Mouse (Mus musculus): ENCODE measurements around the gene Rex1bd. TPM values are rescaled to one million over a fixed set of nuclear protein-coding genes. Genes with fewer than 3 reads are reported as not detected.

The Rex1bd gene
- polyA plus RNA-seq, 1 experiment: 86.2 TPM

DNA sequence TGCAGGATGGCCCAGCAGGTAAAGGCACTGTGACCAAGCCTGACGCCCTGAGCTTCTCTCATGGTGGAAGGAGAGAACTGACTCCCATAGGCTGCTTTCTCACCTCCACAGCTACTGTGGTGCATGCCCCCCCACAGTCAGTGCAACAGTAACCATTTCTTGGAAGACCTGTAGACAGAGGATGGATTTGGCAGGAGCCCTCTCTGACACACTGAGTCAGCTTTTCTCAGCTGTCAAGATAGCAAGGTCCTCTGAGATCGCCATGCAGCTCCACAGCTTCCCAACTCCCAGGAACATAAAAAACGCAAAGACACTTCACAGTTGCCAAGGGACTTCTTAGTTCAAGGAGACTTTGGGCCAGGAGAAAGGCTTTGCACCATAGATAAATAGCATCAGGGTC lies 48.1 kb downstream of the Rex1bd start:
- no peak for DNase-seq (ENCODE audit: low read depth in 1 of 2, low spot score in 2 of 2)
- no peaks in the 10 kb centered on the region for H3K4me1 ChIP-seq (ENCODE audit: control insufficient read depth, insufficient read depth, insufficient read length)
- no peaks in the 10 kb centered on the region for H3K36me3 ChIP-seq (ENCODE audit: control insufficient read depth, insufficient read depth, low read length)
- H3K27me3 ChIP-seq (ENCODE audit: control insufficient read depth, insufficient read depth, low read length): no peaks in the 10 kb centered on the region
- no peak for TF ChIP-seq CTCF (IDR thresholded peaks at IDR 0.05; ENCODE audit: extremely low read depth, insufficient read depth, insufficient read length, insufficient replicate concordance)
- no peak for TF ChIP-seq POLR2A (IDR thresholded peaks at IDR 0.05; ENCODE audit: low read depth, low read length)
- no peak overlapping the region for H3K27ac ChIP-seq (ENCODE audit: insufficient read depth, low read length)
- no peak overlapping the region for H3K4me3 ChIP-seq (ENCODE audit: extremely low read depth, insufficient read depth, insufficient read length)
- WGBS: 89% methylated on average over 3 of the region's 3 CpGs

DNA sequence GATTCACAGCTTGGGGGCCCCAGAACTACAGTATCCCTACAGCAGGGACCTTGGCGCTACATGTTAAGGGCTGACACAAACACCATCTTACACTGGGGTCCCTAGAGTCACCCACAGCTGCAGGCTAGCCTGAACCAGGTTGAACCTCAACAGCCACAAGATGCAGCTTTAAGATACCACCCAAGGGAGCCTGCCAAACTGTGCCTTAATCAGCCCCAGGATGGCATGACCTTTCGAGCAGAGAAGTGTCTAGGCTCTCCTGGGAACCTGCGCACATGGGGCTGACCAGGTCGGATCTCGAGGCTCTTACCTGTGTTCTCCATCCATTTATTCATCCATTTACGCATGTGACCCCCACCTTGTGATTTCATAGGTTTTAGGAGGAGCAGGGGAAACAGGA lies 48.7 kb downstream of the Rex1bd start:
- Histone ChIP-seq H3K4me3 (ENCODE audit: extremely low read depth, insufficient read depth, insufficient read length) (no peak overlapping the region), H3K4me1 (ENCODE audit: control insufficient read depth, insufficient read depth, insufficient read length) (no peaks in the 10 kb centered on the region), H3K27me3 (ENCODE audit: control insufficient read depth, insufficient read depth, low read length) (no peaks in the 10 kb centered on the region), H3K27ac (ENCODE audit: insufficient read depth, low read length) (no peak overlapping the region), H3K36me3 (ENCODE audit: control insufficient read depth, insufficient read depth, low read length) (no peaks in the 10 kb centered on the region)
- 81% methylated on average over 6 of the region's 6 CpGs for WGBS
- TF ChIP-seq POLR2A (IDR thresholded peaks at IDR 0.05; ENCODE audit: low read depth, low read length) (no peak), CTCF (IDR thresholded peaks at IDR 0.05; ENCODE audit: extremely low read depth, insufficient read depth, insufficient read length, insufficient replicate concordance) (no peak)
- DNase-seq (ENCODE audit: low read depth in 1 of 2, low spot score in 2 of 2): no peak

DNA sequence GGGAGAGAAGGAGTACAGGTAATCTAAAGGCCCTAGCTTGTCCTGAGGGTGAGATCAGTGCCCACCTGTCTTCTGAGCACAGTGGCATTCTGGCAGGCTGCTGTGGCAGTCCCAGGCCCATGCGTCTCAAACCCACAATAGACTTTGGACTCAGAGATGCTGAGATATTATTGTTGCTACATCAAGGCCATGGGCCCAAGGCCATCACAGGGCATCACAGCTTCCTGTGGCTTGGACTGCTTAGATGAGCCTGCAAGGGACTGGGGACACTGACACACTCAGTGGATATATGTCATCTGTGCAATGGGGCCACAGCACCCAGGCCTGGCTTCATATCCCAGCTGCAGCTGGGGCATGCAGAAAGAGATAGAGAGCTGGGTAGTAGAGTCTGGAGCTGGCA lies 49.6 kb downstream of the Rex1bd start:
- no peaks in the 10 kb centered on the region for H3K27me3 ChIP-seq (ENCODE audit: control insufficient read depth, insufficient read depth, low read length)
- DNase-seq (ENCODE audit: low read depth in 1 of 2, low spot score in 2 of 2): no peak
- H3K4me1 ChIP-seq (ENCODE audit: control insufficient read depth, insufficient read depth, insufficient read length): no peaks in the 10 kb centered on the region
- H3K36me3 ChIP-seq (ENCODE audit: control insufficient read depth, insufficient read depth, low read length): peaks cover 1% of the 10 kb centered on the region; the same call in 1 of the 2 replicates
- WGBS: 85% methylated on average over 1 of the region's 1 CpGs
- TF ChIP-seq POLR2A (IDR thresholded peaks at IDR 0.05; ENCODE audit: low read depth, low read length) (no peak), CTCF (IDR thresholded peaks at IDR 0.05; ENCODE audit: extremely low read depth, insufficient read depth, insufficient read length, insufficient replicate concordance) (no peak)
- no peak overlapping the region for H3K4me3 ChIP-seq (ENCODE audit: extremely low read depth, insufficient read depth, insufficient read length)
- no peak overlapping the region for H3K27ac ChIP-seq (ENCODE audit: insufficient read depth, low read length)

Other genes starting within 250 kb of the Rex1bd start
- 28.1 and 34.7 TPM in 2 replicates for gene Homer3, start 223.9 kb downstream of the Rex1bd start, polyA plus RNA-seq (2012; rRNA removed)
- 37.4 and 44.5 TPM in 2 replicates for gene Ddx49, start 204.3 kb downstream of the Rex1bd start, polyA plus RNA-seq (2012; rRNA removed)
- gene Cope, start 204.2 kb downstream of the Rex1bd start, polyA plus RNA-seq (2012; rRNA removed): 200 and 269 TPM in 2 replicates
- 0.52 and 0.61 TPM in 2 replicates for gene Cers1, start 191.0 kb downstream of the Rex1bd start, polyA plus RNA-seq (2012; rRNA removed)
- 0.33 and 0.40 TPM in 2 replicates for gene Gdf1, start 176.9 kb downstream of the Rex1bd start, polyA plus RNA-seq (2012; rRNA removed)
- 38.9 and 43.2 TPM in 2 replicates for gene Upf1, start 153.5 kb downstream of the Rex1bd start, polyA plus RNA-seq (2012; rRNA removed)
- gene Comp, start 133.2 kb downstream of the Rex1bd start, polyA plus RNA-seq (2012; rRNA removed): 0.46 and 0.56 TPM in 2 replicates
- gene Crtc1, start 67.2 kb downstream of the Rex1bd start, polyA plus RNA-seq (2012; rRNA removed): 18.9 and 22.1 TPM in 2 replicates
- 21.8 and 30.9 TPM in 2 replicates for gene Klhl26, start 29.8 kb downstream of the Rex1bd start, polyA plus RNA-seq (2012; rRNA removed)
- 0.14 TPM in 1 of 2 replicates, not detected in the other for gene Tmem59l, start 19.4 kb downstream of the Rex1bd start, polyA plus RNA-seq (2012; rRNA removed)
- gene Crlf1, start 13.6 kb downstream of the Rex1bd start, polyA plus RNA-seq (2012; rRNA removed): 3.4 and 5.4 TPM in 2 replicates
- gene Uba52, start 4.0 kb upstream of the Rex1bd start, polyA plus RNA-seq (2012; rRNA removed): 611 and 613 TPM in 2 replicates
- 305 and 370 TPM in 2 replicates for gene Fkbp8, start 21.0 kb upstream of the Rex1bd start, polyA plus RNA-seq (2012; rRNA removed)
- gene Kxd1, start 21.2 kb upstream of the Rex1bd start, polyA plus RNA-seq (2012; rRNA removed): 50.2 and 52.0 TPM in 2 replicates
- gene Ell, start 32.7 kb upstream of the Rex1bd start, polyA plus RNA-seq (2012; rRNA removed): 21.3 and 27.9 TPM in 2 replicates
- 136 and 189 TPM in 2 replicates for gene Isyna1, start 87.6 kb upstream of the Rex1bd start, polyA plus RNA-seq (2012; rRNA removed)
- 168 and 256 TPM in 2 replicates for gene Ssbp4, start 102.1 kb upstream of the Rex1bd start, polyA plus RNA-seq (2012; rRNA removed)
- gene Lrrc25, start 109.4 kb upstream of the Rex1bd start, polyA plus RNA-seq (2012; rRNA removed): 41.6 and 53.1 TPM in 2 replicates
- gene Gdf15, start 125.7 kb upstream of the Rex1bd start, polyA plus RNA-seq (2012; rRNA removed): 5.2 and 6.0 TPM in 2 replicates
- 18.2 and 22.2 TPM in 2 replicates for gene Pgpep1, start 153.6 kb upstream of the Rex1bd start, polyA plus RNA-seq (2012; rRNA removed)
- 109 and 137 TPM in 2 replicates for gene Lsm4, start 166.5 kb upstream of the Rex1bd start, polyA plus RNA-seq (2012; rRNA removed)
- gene Jund, start 192.2 kb upstream of the Rex1bd start, polyA plus RNA-seq (2012; rRNA removed): 269 and 455 TPM in 2 replicates
- gene Iqcn, start 196.7 kb upstream of the Rex1bd start, polyA plus RNA-seq (2012; rRNA removed): 0.08 and 0.09 TPM in 2 replicates
- gene Gm3336, start 211.8 kb upstream of the Rex1bd start, polyA plus RNA-seq (2012; rRNA removed): 0.65 and 0.92 TPM in 2 replicates
- gene Pde4c, start 217.0 kb upstream of the Rex1bd start, polyA plus RNA-seq (2012; rRNA removed): 2.8 and 3.6 TPM in 2 replicates
- 12.1 and 17.7 TPM in 2 replicates for gene Rab3a, start 247.9 kb upstream of the Rex1bd start, polyA plus RNA-seq (2012; rRNA removed)